Mouse (Mus musculus): ENCODE results near the gene Eif4ebp2. TPM values are rescaled to one million over a fixed set of nuclear protein-coding genes. Genes with fewer than 3 reads are reported as not detected.

The Eif4ebp2 gene
- polyA plus RNA-seq (2015; fragmentation: Nextera tagmentation; extraction: Ambion mirVana), result 66.3 and 66.4 TPM in 2 replicates

GRCm38 (mm10) chr10:61452645-61453044, at the start of gene Eif4ebp2:
TSS of gene Eif4ebp2 (minus strand) at chr10:61452661.
- under 1% methylated on average over 21 of the region's 36 CpGs for WGBS

GRCm38 (mm10) chr10:61500756-61501155, 48.3 kb upstream of the Eif4ebp2 start:
- no peak overlapping the region for H3K27ac ChIP-seq
- H3K4me3 ChIP-seq, result no peak overlapping the region
- no peaks in the 10 kb centered on the region for H3K27me3 ChIP-seq
- no peaks in the 10 kb centered on the region for H3K36me3 ChIP-seq
- peaks cover 10% of the 10 kb centered on the region for H3K4me1 ChIP-seq (replicated peaks)
- 63% methylated on average over 7 of the region's 7 CpGs for WGBS
- ATAC-seq (ENCODE audit: low FRiP score), result no peak
- no peak overlapping the region for H3K4me2 ChIP-seq
- H3K9ac ChIP-seq, result no peak overlapping the region
- H3K9me3 ChIP-seq, result no peaks in the 10 kb centered on the region

More at GRCm38 (mm10) chr10:61452645-61453044, at the start of gene Eif4ebp2:
- H3K4me2 ChIP-seq, result peak within 1 kb of the TSS; percentile 82
- no peaks in the 10 kb centered on the region for H3K36me3 ChIP-seq
- peak; percentile 98 for ATAC-seq (ENCODE audit: low FRiP score)
- H3K4me1 ChIP-seq (replicated peaks), result peaks cover 39% of the 10 kb centered on the region
- H3K9me3 ChIP-seq, result no peaks in the 10 kb centered on the region
- H3K9ac ChIP-seq, result peak within 1 kb of the TSS; percentile 90
- no peaks in the 10 kb centered on the region for H3K27me3 ChIP-seq
- peak within 1 kb of the TSS; percentile 86 for H3K27ac ChIP-seq
- H3K4me3 ChIP-seq, result peak within 1 kb of the TSS; percentile 83

- no peak for ATAC-seq (ENCODE audit: low FRiP score)
- Histone ChIP-seq H3K4me1 (replicated peaks) (peaks cover 17% of the 10 kb centered on the region), H3K9ac (no peak overlapping the region), H3K27me3 (no peaks in the 10 kb centered on the region), H3K27ac (no peak overlapping the region), H3K36me3 (no peaks in the 10 kb centered on the region), H3K4me3 (no peak overlapping the region), H3K9me3 (no peaks in the 10 kb centered on the region), H3K4me2 (no peak overlapping the region)
- 76% methylated on average over 20 of the region's 20 CpGs for WGBS
Observed at GRCm38 (mm10) chr10:61499505-61500466, 47.3 kb upstream of the Eif4ebp2 start.

- H3K9ac ChIP-seq, result peak overlapping the region; percentile 35; the same call in 1 of the 2 replicates
- peaks cover 17% of the 10 kb centered on the region for H3K4me1 ChIP-seq (replicated peaks)
- H3K27ac ChIP-seq, result peak overlapping the region; percentile 46; the same call in 1 of the 2 replicates
- H3K4me3 ChIP-seq, result no peak overlapping the region
- H3K36me3 ChIP-seq, result no peaks in the 10 kb centered on the region
- no peak overlapping the region for H3K4me2 ChIP-seq
- H3K27me3 ChIP-seq, result no peaks in the 10 kb centered on the region
- ATAC-seq (ENCODE audit: low FRiP score), result no peak
- no peaks in the 10 kb centered on the region for H3K9me3 ChIP-seq
- WGBS, result 38% methylated on average over 9 of the region's 9 CpGs
Observed at GRCm38 (mm10) chr10:61496231-61496630, 43.8 kb upstream of the Eif4ebp2 start.

GRCm38 (mm10) chr10:61495461-61495860, 43.0 kb upstream of the Eif4ebp2 start:
- 64% methylated on average over 4 of the region's 4 CpGs for WGBS
- no peak overlapping the region for H3K4me3 ChIP-seq
- peaks cover 17% of the 10 kb centered on the region for H3K4me1 ChIP-seq (replicated peaks)
- H3K27me3 ChIP-seq, result no peaks in the 10 kb centered on the region
- peak overlapping the region; percentile 46 for H3K27ac ChIP-seq
- H3K9me3 ChIP-seq, result no peaks in the 10 kb centered on the region
- no peak overlapping the region for H3K4me2 ChIP-seq
- H3K36me3 ChIP-seq, result no peaks in the 10 kb centered on the region
- peak overlapping the region; percentile 35; the same call in 1 of the 2 replicates for H3K9ac ChIP-seq
- no peak for ATAC-seq (ENCODE audit: low FRiP score)

- no peak overlapping the region for H3K27ac ChIP-seq
- no peaks in the 10 kb centered on the region for H3K9me3 ChIP-seq
- H3K4me1 ChIP-seq (replicated peaks), result peaks cover 15% of the 10 kb centered on the region
- H3K9ac ChIP-seq, result no peak overlapping the region
- 10% methylated on average over 11 of the region's 11 CpGs for WGBS
- H3K27me3 ChIP-seq, result no peaks in the 10 kb centered on the region
- no peak overlapping the region for H3K4me3 ChIP-seq
- 0 out of 2 replicates have a peak, but pooled peaks have one; percentile 50 for ATAC-seq (ENCODE audit: low FRiP score)
- H3K4me2 ChIP-seq, result no peak overlapping the region
- H3K36me3 ChIP-seq, result no peaks in the 10 kb centered on the region
Observed at GRCm38 (mm10) chr10:61492040-61492439, 39.6 kb upstream of the Eif4ebp2 start.

GRCm38 (mm10) chr10:61491573-61491972, 39.1 kb upstream of the Eif4ebp2 start:
- Histone ChIP-seq H3K36me3 (no peaks in the 10 kb centered on the region), H3K27ac (no peak overlapping the region), H3K9ac (no peak overlapping the region), H3K27me3 (no peaks in the 10 kb centered on the region), H3K4me2 (no peak overlapping the region), H3K4me3 (no peak overlapping the region), H3K4me1 (replicated peaks) (peaks cover 15% of the 10 kb centered on the region), H3K9me3 (no peaks in the 10 kb centered on the region)
- WGBS, result 53% methylated on average over 8 of the region's 8 CpGs
- no peak for ATAC-seq (ENCODE audit: low FRiP score)

- Histone ChIP-seq H3K4me3 (no peak overlapping the region), H3K27ac (no peak overlapping the region), H3K4me1 (replicated peaks) (no peaks in the 10 kb centered on the region), H3K9me3 (no peaks in the 10 kb centered on the region), H3K9ac (no peak overlapping the region), H3K4me2 (no peak overlapping the region), H3K27me3 (no peaks in the 10 kb centered on the region), H3K36me3 (no peaks in the 10 kb centered on the region)
- WGBS, result 82% methylated on average over 6 of the region's 6 CpGs
- ATAC-seq (ENCODE audit: low FRiP score), result no peak
Observed at GRCm38 (mm10) chr10:61488522-61489110, 36.2 kb upstream of the Eif4ebp2 start.

- Histone ChIP-seq H3K4me1 (replicated peaks) (no peaks in the 10 kb centered on the region), H3K9me3 (no peaks in the 10 kb centered on the region), H3K36me3 (no peaks in the 10 kb centered on the region), H3K27ac (no peak overlapping the region), H3K4me3 (no peak overlapping the region), H3K27me3 (no peaks in the 10 kb centered on the region), H3K4me2 (no peak overlapping the region), H3K9ac (no peak overlapping the region)
- WGBS, result 87% methylated on average over 8 of the region's 8 CpGs
- no peak for ATAC-seq (ENCODE audit: low FRiP score)
Observed at GRCm38 (mm10) chr10:61486551-61487339, 34.3 kb upstream of the Eif4ebp2 start.

GRCm38 (mm10) chr10:61484801-61485200, 32.3 kb upstream of the Eif4ebp2 start:
- no peak for ATAC-seq (ENCODE audit: low FRiP score)
- Histone ChIP-seq H3K4me1 (replicated peaks) (no peaks in the 10 kb centered on the region), H3K36me3 (no peaks in the 10 kb centered on the region), H3K9me3 (no peaks in the 10 kb centered on the region), H3K27ac (no peak overlapping the region), H3K27me3 (no peaks in the 10 kb centered on the region), H3K9ac (no peak overlapping the region), H3K4me2 (no peak overlapping the region), H3K4me3 (no peak overlapping the region)
- 87% methylated on average over 11 of the region's 11 CpGs for WGBS

- peaks cover 7% of the 10 kb centered on the region; the same call in 1 of the 2 replicates for H3K4me1 ChIP-seq (replicated peaks)
- H3K9ac ChIP-seq, result no peak overlapping the region
- no peaks in the 10 kb centered on the region for H3K27me3 ChIP-seq
- no peak overlapping the region for H3K27ac ChIP-seq
- H3K36me3 ChIP-seq, result no peaks in the 10 kb centered on the region
- WGBS, result 86% methylated on average over 7 of the region's 7 CpGs
- H3K4me2 ChIP-seq, result no peak overlapping the region
- no peak overlapping the region for H3K4me3 ChIP-seq
- no peaks in the 10 kb centered on the region for H3K9me3 ChIP-seq
- no peak for ATAC-seq (ENCODE audit: low FRiP score)
Observed at GRCm38 (mm10) chr10:61482771-61483170, 30.3 kb upstream of the Eif4ebp2 start.

- ATAC-seq (ENCODE audit: low FRiP score), result no peak
- 80% methylated on average over 1 of the region's 1 CpGs for WGBS
- Histone ChIP-seq H3K36me3 (no peaks in the 10 kb centered on the region), H3K4me3 (no peak overlapping the region), H3K9me3 (no peaks in the 10 kb centered on the region), H3K4me2 (no peak overlapping the region), H3K27me3 (peaks cover 2% of the 10 kb centered on the region; the same call in 1 of the 2 replicates), H3K4me1 (replicated peaks) (peaks cover 23% of the 10 kb centered on the region), H3K9ac (no peak overlapping the region), H3K27ac (no peak overlapping the region)
Observed at GRCm38 (mm10) chr10:61480488-61480887, 28.0 kb upstream of the Eif4ebp2 start.
